ENCODE assay signal across 8 mouse cellular contexts in genomic region chr7:123367218-123368150, GRCm38 (mm10). TPM values are rescaled to one million over a fixed set of nuclear protein-coding genes. Genes with fewer than 3 reads are reported as not detected.
DNase-seq lines count a peak whose midpoint lies in the region; ATAC-seq lines count a peak whose summit lies in the region.

No protein-coding gene starts in this region.

- peak overlapping the region; percentile 86 for H3K4me3 ChIP-seq in erythroblast, embryonic 14.5 days (replicated peaks)
- peak overlapping the region; percentile 92 for H3K4me3 ChIP-seq in lung, embryonic 15.5 days
- H3K4me3 ChIP-seq in intestine, embryonic 15.5 days (replicated peaks) = peak overlapping the region; percentile 88
- H3K4me3 ChIP-seq in neural tube, embryonic 15.5 days (replicated peaks) = no peak overlapping the region

- 0 out of 2 replicates have a peak overlapping the region, but pooled peaks have one; percentile 88 for H3K9ac ChIP-seq in lung, embryonic 15.5 days
- no peak overlapping the region for H3K9ac ChIP-seq in intestine, embryonic 15.5 days
- H3K9ac ChIP-seq in neural tube, embryonic 15.5 days (replicated peaks) = 0 out of 2 replicates have a peak overlapping the region, but pooled peaks have one; percentile 81

- peaks cover 4% of the 10 kb centered on the region; the same call in 1 of the 2 replicates for H3K27me3 ChIP-seq in erythroblast, embryonic 14.5 days (ENCODE audit: control insufficient read depth)
- no peaks in the 10 kb centered on the region for H3K27me3 ChIP-seq in lung, embryonic 15.5 days
- no peaks in the 10 kb centered on the region for H3K27me3 ChIP-seq in intestine, embryonic 15.5 days (replicated peaks)
- no peaks in the 10 kb centered on the region for H3K27me3 ChIP-seq in neural tube, embryonic 15.5 days (replicated peaks)

- WGBS in lung, embryonic 15.5 days = 74% methylated on average over 16 of the region's 16 CpGs
- 60% methylated on average over 16 of the region's 16 CpGs for WGBS in intestine, embryonic 15.5 days
- WGBS in neural tube, embryonic 15.5 days = 79% methylated on average over 16 of the region's 16 CpGs

- peaks cover 72% of the 10 kb centered on the region for H3K4me1 ChIP-seq in erythroblast, embryonic 14.5 days (ENCODE audit: control insufficient read depth)
- H3K4me1 ChIP-seq in lung, embryonic 15.5 days = peaks cover 45% of the 10 kb centered on the region
- H3K4me1 ChIP-seq in intestine, embryonic 15.5 days (replicated peaks) = peaks cover 23% of the 10 kb centered on the region
- H3K4me1 ChIP-seq in neural tube, embryonic 15.5 days = peaks cover 38% of the 10 kb centered on the region

- H3K4me2 ChIP-seq in lung, embryonic 15.5 days = peak overlapping the region; percentile 86
- H3K4me2 ChIP-seq in intestine, embryonic 15.5 days (replicated peaks) = peak overlapping the region; percentile 74
- H3K4me2 ChIP-seq in neural tube, embryonic 15.5 days = peak overlapping the region; percentile 87; the same call in 1 of the 2 replicates

- H3K36me3 ChIP-seq in erythroblast, embryonic 14.5 days (ENCODE audit: control insufficient read depth) = peaks cover 15% of the 10 kb centered on the region
- H3K36me3 ChIP-seq in lung, embryonic 15.5 days = no peaks in the 10 kb centered on the region
- H3K36me3 ChIP-seq in intestine, embryonic 15.5 days = no peaks in the 10 kb centered on the region
- H3K36me3 ChIP-seq in neural tube, embryonic 15.5 days = no peaks in the 10 kb centered on the region

- no peak overlapping the region for H3K27ac ChIP-seq in lung, embryonic 15.5 days
- peak overlapping the region; percentile 38; the same call in 1 of the 2 replicates for H3K27ac ChIP-seq in intestine, embryonic 15.5 days
- H3K27ac ChIP-seq in neural tube, embryonic 15.5 days (replicated peaks) = no peak overlapping the region

- H3K9me3 ChIP-seq in erythroblast, embryonic 14.5 days (ENCODE audit: control insufficient read depth, low read length) = no peaks in the 10 kb centered on the region
- H3K9me3 ChIP-seq in lung, embryonic 15.5 days = no peaks in the 10 kb centered on the region
- no peaks in the 10 kb centered on the region for H3K9me3 ChIP-seq in intestine, embryonic 15.5 days
- no peaks in the 10 kb centered on the region for H3K9me3 ChIP-seq in neural tube, embryonic 15.5 days (replicated peaks)

- no peak for ATAC-seq in erythroblast, adult 5-6 weeks (replicated peaks; ENCODE audit: low FRiP score, poor library complexity, severe bottlenecking)
- no peak for ATAC-seq in lung, embryonic 15.5 days (ENCODE audit: borderline replicate concordance, extremely low read depth, low FRiP score, low TSS enrichment)
- no peak for ATAC-seq in intestine, embryonic 15.5 days
- no peak for ATAC-seq in neural tube, embryonic 15.5 days (ENCODE audit: low FRiP score)
- ATAC-seq in inflammation-experienced regulatory T-cells, adult 6 months = no peak

- no peak for DNase-seq in lung, postnatal 14 days
- DNase-seq in cerebellum, adult 18-20 months = no peak

RNA-seq across cellular contexts. Expression of gene Lcmt1, which starts 2.1 kb away (rescaled TPM):
- 0.30 and 0.61 TPM in 2 replicates for polyA plus RNA-seq in erythroblast, embryonic 14.5 days (2012)
- 2.9 and 14.0 TPM in 2 replicates for total RNA-seq in erythroblast, adult 5-6 weeks (2015; ENCODE audit: low replicate concordance)
- 7.8 and 18.0 TPM in 2 replicates for total RNA-seq in erythroblast, adult 5-6 weeks (2017; ENCODE audit: low replicate concordance)
- polyA plus RNA-seq in lung, embryonic 15.5 days (2015; fragmentation: Nextera tagmentation; extraction: Ambion mirVana) = 46.2 and 48.5 TPM in 2 replicates
- 42.9 and 46.5 TPM in 2 replicates for polyA plus RNA-seq in intestine, embryonic 15.5 days (2015; fragmentation: Nextera tagmentation; extraction: Ambion mirVana)
- 94.8 and 104 TPM in 2 replicates for polyA plus RNA-seq in neural tube, embryonic 15.5 days (2015; fragmentation: Nextera tagmentation; extraction: Ambion mirVana)
- polyA plus RNA-seq in inflammation-experienced regulatory T-cells, adult 6 months (2017; shearing (Covaris generic)) = 10 to 100 TPM; 28.0 to 33.4 (median 30.3) TPM

RNA-seq across cellular contexts. Expression of gene Arhgap17, which starts 2.2 kb away (rescaled TPM):
- polyA plus RNA-seq in erythroblast, embryonic 14.5 days (2012) = 3.8 and 4.6 TPM in 2 replicates
- total RNA-seq in erythroblast, adult 5-6 weeks (2015; ENCODE audit: low replicate concordance) = 16.5 and 24.5 TPM in 2 replicates
- 5.4 and 7.2 TPM in 2 replicates for total RNA-seq in erythroblast, adult 5-6 weeks (2017; ENCODE audit: low replicate concordance)
- polyA plus RNA-seq in lung, embryonic 15.5 days (2015; fragmentation: Nextera tagmentation; extraction: Ambion mirVana) = 16.7 and 18.5 TPM in 2 replicates
- polyA plus RNA-seq in intestine, embryonic 15.5 days (2015; fragmentation: Nextera tagmentation; extraction: Ambion mirVana) = 20.4 and 20.8 TPM in 2 replicates
- polyA plus RNA-seq in neural tube, embryonic 15.5 days (2015; fragmentation: Nextera tagmentation; extraction: Ambion mirVana) = 8.7 and 12.8 TPM in 2 replicates
- polyA plus RNA-seq in inflammation-experienced regulatory T-cells, adult 6 months (2017; shearing (Covaris generic)) = 10 to 100 TPM; 19.5 to 23.4 (median 22.6) TPM

Comparison
In these comparisons a context has a peak if more than half of its experiments do, and no peak if none do; other contexts are left out.
1. RNA of gene Lcmt1, which starts 2.1 kb away (polyA plus RNA-seq): 94.8 to 104 TPM in neural tube, embryonic 15.5 days, 46.2 to 48.5 TPM in lung, embryonic 15.5 days, 42.9 to 46.5 TPM in intestine, embryonic 15.5 days and 28.0 to 33.4 TPM in inflammation-experienced regulatory T-cells, adult 6 months; 0.30 to 0.61 TPM in erythroblast, embryonic 14.5 days; every median in the first group is over 10 times any median in the second.
2. Peak in every context shown above with its lines, with median percentiles within 50 percentile points of each other: H3K4me2 ChIP-seq.